Comparison of ENCODE assay signal across 9 mouse cellular contexts in the genomic region with DNA sequence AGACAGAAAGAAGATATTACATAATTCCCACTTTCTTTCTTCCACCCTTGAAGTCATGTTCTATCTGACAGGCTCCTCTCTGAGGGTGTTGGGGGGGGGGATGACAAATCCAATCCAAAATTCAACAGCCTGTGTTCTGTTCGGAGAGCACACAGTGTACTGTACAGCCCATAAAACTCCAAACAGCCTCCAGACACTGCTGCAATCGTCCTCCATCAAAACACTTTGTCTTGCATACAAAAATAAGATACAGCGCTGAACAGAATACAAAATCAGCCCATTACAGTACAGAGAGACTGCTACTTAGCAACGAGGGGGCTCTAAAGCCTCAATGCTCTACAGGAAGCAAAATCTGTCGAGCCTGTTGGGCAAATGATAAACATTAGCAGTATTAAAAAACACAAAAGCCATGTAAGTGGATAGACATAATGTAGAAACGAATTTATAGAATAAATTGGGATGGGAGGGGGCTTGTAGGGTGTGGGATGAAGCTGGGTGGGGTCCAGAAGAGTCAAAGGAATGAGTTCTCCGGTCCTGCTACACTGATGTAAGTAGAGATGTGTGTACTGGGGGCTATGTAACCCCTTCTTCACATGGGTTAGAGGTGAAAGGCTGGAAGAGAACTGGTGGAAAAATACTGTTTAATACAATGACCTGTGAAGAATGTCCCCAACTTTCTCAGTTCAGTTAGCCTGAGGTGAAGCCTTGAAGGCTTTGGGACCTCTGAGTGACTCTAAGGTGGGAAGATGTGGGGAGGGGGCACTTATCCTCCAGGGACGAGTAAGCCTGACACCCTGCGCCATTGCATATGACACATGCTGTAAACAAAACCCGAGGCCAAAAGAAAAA.
DNase-seq lines count a peak whose midpoint lies in the region; ATAC-seq and TF ChIP-seq lines count a peak whose summit lies in the region.
"Had no signal": no experiment of that assay in that cellular context is flagged by ENCODE, and none has a peak within 500 bp of the region (broad histone marks: within the 10 kb centered on the region; RNA-seq: fewer than 3 reads in every experiment).

No protein-coding gene starts in this region.

- H3K27ac ChIP-seq in intestine, postnatal 0 days (ENCODE audit: low read depth, low read length), result peak overlapping the region; percentile 73
- H3K27ac ChIP-seq in midbrain, embryonic 13.5 days, result peak overlapping the region; percentile 82
- H3K27ac ChIP-seq: liver, embryonic 13.5 days had no signal

- H3K4me2 ChIP-seq in intestine, postnatal 0 days (replicated peaks; ENCODE audit: low read depth), result peak overlapping the region; percentile 24; the same call in 1 of the 2 replicates
- H3K4me2 ChIP-seq in midbrain, embryonic 13.5 days (replicated peaks), result peak overlapping the region; percentile 25
- H3K4me2 ChIP-seq: liver, embryonic 13.5 days had no signal

- no peak for ATAC-seq in intestine, postnatal 0 days
- ATAC-seq in midbrain, embryonic 13.5 days, result peak; percentile 59

- whole genome bisulfite sequencing in intestine, postnatal 0 days, result 49% methylated on average over 10 of the region's 10 CpGs
- WGBS in midbrain, embryonic 13.5 days, result 32% methylated on average over 10 of the region's 10 CpGs

- no peak overlapping the region for H3K9ac ChIP-seq in intestine, postnatal 0 days (ENCODE audit: low read depth, low read length)
- H3K9ac ChIP-seq in midbrain, embryonic 13.5 days (replicated peaks), result peak overlapping the region; percentile 48
- H3K9ac ChIP-seq: liver, embryonic 13.5 days had no signal

- H3K9me3 ChIP-seq in intestine, postnatal 0 days (ENCODE audit: control insufficient read depth), result no peaks in the 10 kb centered on the region
- H3K9me3 ChIP-seq in midbrain, embryonic 13.5 days, result no peaks in the 10 kb centered on the region
- H3K9me3 ChIP-seq: liver, embryonic 13.5 days had no signal

- H3K4me3 ChIP-seq in intestine, postnatal 0 days (ENCODE audit: low read depth, low read length), result no peak overlapping the region
- H3K4me3 ChIP-seq in midbrain, embryonic 13.5 days (replicated peaks), result no peak overlapping the region
- H3K4me3 ChIP-seq: liver, embryonic 13.5 days had no signal

- H3K4me1 ChIP-seq in intestine, postnatal 0 days (replicated peaks; ENCODE audit: control insufficient read depth, insufficient read depth, low read length), result peaks cover 4% of the 10 kb centered on the region; the same call in 1 of the 2 replicates
- H3K4me1 ChIP-seq in midbrain, embryonic 13.5 days (replicated peaks), result peaks cover 87% of the 10 kb centered on the region

- peak; percentile 45 for DNase-seq in cerebellum, adult 11-12 months
- DNase-seq in cerebellum, adult 11 months, result no peak
- DNase-seq in lung, adult 18-20 months, result peak; percentile 54 to 72
- DNase-seq in lung, postnatal 4 days, result no peak
- no peak for DNase-seq in retina, postnatal 1 day
- DNase-seq in adrenal gland, adult 8-10 months, result no peak
- DNase-seq: liver, embryonic 13.5 days had no signal

- no peaks in the 10 kb centered on the region for H3K27me3 ChIP-seq in intestine, postnatal 0 days (replicated peaks; ENCODE audit: control insufficient read depth, insufficient read depth, low read length)
- no peaks in the 10 kb centered on the region for H3K27me3 ChIP-seq in midbrain, embryonic 13.5 days
- H3K27me3 ChIP-seq: liver, embryonic 13.5 days had no signal

- no peaks in the 10 kb centered on the region for H3K36me3 ChIP-seq in intestine, postnatal 0 days (ENCODE audit: control insufficient read depth, insufficient read depth)
- H3K36me3 ChIP-seq in midbrain, embryonic 13.5 days, result no peaks in the 10 kb centered on the region
- H3K36me3 ChIP-seq: liver, embryonic 13.5 days had no signal

- TF ChIP-seq CTCF in intestine, postnatal 0 days (IDR thresholded peaks at IDR 0.05; ENCODE audit: low read depth), result no peak

Comparison
In these comparisons a context has a peak if more than half of its experiments do, and no peak if none do; other contexts are left out.
1. DNase-seq: peak in cerebellum, adult 11-12 months (single experiment) and lung, adult 18-20 months (2 of 2); none in cerebellum, adult 11 months (single experiment), lung, postnatal 4 days (0 of 2), retina, postnatal 1 day (single experiment) and adrenal gland, adult 8-10 months (single experiment).